Mouse (Mus musculus): ENCODE measurements at regions not wholly inside any gene's neighbourhood (a gene's known extent, or its start where the extent isn't known, plus 50 kb on each side); places are given as distances from the start of the nearest gene placed in this dataset.

DNA sequence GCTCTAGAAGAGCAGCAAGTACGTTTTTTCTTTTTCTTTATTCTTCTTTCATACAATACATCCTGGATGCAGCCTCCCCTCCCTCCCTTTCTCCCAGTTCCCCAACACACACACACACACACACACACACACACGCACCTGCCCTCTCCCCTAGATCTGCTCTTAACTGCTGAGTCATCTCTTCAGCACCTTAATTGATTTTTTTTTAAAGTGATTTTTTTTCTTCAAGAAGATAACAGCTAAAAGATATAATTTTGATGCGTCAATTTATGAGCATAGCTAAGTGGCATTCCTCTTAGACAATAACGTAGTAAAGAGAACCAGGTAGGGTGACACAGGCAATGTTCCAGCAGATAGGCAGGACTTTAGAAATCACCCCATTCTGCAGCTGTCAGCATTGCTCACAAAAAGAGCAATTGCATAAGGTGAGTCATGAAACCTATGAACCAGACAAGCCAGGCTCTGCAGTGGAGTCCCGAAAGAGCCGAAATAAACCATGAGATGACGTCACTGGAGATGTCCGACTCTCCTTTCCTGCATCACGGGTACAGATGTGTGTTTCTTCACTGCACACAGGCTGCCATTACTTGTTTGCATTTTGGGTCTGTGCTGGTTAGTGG, 63.9 kb upstream of the Tnrc6a start:
- Histone ChIP-seq H3K4me1 (peaks cover 12% of the 10 kb centered on the region), H3K4me3 (no peak overlapping the region), H3K9ac (replicated peaks) (no peak overlapping the region), H3K27me3 (0 out of 2 replicates have a peak, but pooled peaks cover 3% of the 10 kb centered on the region), H3K9me3 (no peaks in the 10 kb centered on the region), H3K36me3 (no peaks in the 10 kb centered on the region), H3K27ac (replicated peaks) (no peak overlapping the region), H3K4me2 (replicated peaks) (no peak overlapping the region)
- ATAC-seq (ENCODE audit: low FRiP score, low read depth) = no peak
- WGBS = 87% methylated on average over 9 of the region's 9 CpGs

DNA sequence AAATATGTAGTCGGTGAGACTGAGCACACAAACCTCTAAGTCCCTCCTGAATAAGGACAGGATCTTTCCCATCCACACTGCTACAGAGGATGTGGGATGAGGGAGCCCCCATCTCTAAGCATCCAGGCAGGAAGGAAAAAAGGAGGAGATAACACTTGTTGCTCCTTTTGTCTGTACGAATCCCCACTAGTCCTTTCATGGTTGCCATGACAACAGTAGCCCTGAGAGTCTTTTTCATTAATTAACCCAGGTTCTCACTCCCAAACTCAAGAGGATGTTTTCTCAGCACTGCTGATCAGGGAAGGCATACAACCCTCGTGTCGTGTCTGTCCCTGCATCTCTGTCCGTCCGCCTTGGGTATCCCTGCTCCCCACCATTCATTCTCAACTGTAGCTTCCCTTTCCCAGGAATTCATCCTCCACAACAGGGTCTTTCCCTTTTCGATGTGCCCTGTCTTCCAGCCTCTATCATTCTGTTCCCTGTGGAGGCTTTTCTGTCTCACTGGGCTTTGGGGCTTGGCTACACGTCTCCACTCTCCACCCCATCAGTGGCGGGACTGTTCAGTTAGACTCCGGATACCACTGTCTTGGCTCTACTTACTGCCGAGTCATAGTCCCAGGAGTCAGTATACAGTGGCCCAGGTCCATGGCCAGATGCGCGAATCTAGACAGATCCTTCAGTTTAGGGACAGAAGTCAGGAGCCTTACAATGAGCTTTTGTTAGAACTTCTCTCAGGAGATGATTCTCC, 60.2 kb upstream of the Tnrc6a start:
- no peak overlapping the region for H3K9ac ChIP-seq (replicated peaks)
- H3K4me3 ChIP-seq = no peak overlapping the region
- H3K36me3 ChIP-seq = no peaks in the 10 kb centered on the region
- peaks cover 19% of the 10 kb centered on the region for H3K4me1 ChIP-seq
- 0 out of 2 replicates have a peak overlapping the region, but pooled peaks have one; percentile 10 for H3K4me2 ChIP-seq (replicated peaks)
- WGBS = 35% methylated on average over 13 of the region's 13 CpGs
- ATAC-seq (ENCODE audit: low FRiP score, low read depth) = no peak
- H3K27me3 ChIP-seq = 0 out of 2 replicates have a peak, but pooled peaks cover 3% of the 10 kb centered on the region
- H3K27ac ChIP-seq (replicated peaks) = no peak overlapping the region
- no peaks in the 10 kb centered on the region for H3K9me3 ChIP-seq

- Histone ChIP-seq H3K9me3 (no peaks in the 10 kb centered on the region), H3K4me3 (no peak overlapping the region), H3K36me3 (no peaks in the 10 kb centered on the region), H3K27ac (replicated peaks) (no peak overlapping the region), H3K9ac (replicated peaks) (no peak overlapping the region), H3K4me1 (peaks cover 33% of the 10 kb centered on the region), H3K27me3 (0 out of 2 replicates have a peak, but pooled peaks cover 3% of the 10 kb centered on the region), H3K4me2 (replicated peaks) (no peak overlapping the region)
- no peak for ATAC-seq (ENCODE audit: low FRiP score, low read depth)
- WGBS = 95% methylated on average over 13 of the region's 13 CpGs
These were observed 57.7 kb upstream of the Tnrc6a start for GRCm38 (mm10) chr7:123065951-123066351.

GRCm38 (mm10) chr7:123067396-123067795, 56.3 kb upstream of the Tnrc6a start:
- Histone ChIP-seq H3K4me2 (replicated peaks) (no peak overlapping the region), H3K27ac (replicated peaks) (no peak overlapping the region), H3K27me3 (no peaks in the 10 kb centered on the region), H3K9me3 (no peaks in the 10 kb centered on the region), H3K4me3 (no peak overlapping the region), H3K9ac (replicated peaks) (no peak overlapping the region), H3K4me1 (peaks cover 33% of the 10 kb centered on the region), H3K36me3 (no peaks in the 10 kb centered on the region)
- 86% methylated on average over 1 of the region's 1 CpGs for WGBS
- ATAC-seq (ENCODE audit: low FRiP score, low read depth) = no peak

- Histone ChIP-seq H3K9ac (replicated peaks) (no peak overlapping the region), H3K27ac (replicated peaks) (no peak overlapping the region), H3K36me3 (no peaks in the 10 kb centered on the region), H3K9me3 (no peaks in the 10 kb centered on the region), H3K4me2 (replicated peaks) (no peak overlapping the region), H3K4me3 (no peak overlapping the region), H3K27me3 (no peaks in the 10 kb centered on the region), H3K4me1 (peaks cover 27% of the 10 kb centered on the region)
- 60% methylated on average over 1 of the region's 1 CpGs for WGBS
- ATAC-seq (ENCODE audit: low FRiP score, low read depth) = 0 out of 2 replicates have a peak, but pooled peaks have one; percentile 8
These were observed 55.4 kb upstream of the Tnrc6a start for GRCm38 (mm10) chr7:123068241-123068640.

DNA sequence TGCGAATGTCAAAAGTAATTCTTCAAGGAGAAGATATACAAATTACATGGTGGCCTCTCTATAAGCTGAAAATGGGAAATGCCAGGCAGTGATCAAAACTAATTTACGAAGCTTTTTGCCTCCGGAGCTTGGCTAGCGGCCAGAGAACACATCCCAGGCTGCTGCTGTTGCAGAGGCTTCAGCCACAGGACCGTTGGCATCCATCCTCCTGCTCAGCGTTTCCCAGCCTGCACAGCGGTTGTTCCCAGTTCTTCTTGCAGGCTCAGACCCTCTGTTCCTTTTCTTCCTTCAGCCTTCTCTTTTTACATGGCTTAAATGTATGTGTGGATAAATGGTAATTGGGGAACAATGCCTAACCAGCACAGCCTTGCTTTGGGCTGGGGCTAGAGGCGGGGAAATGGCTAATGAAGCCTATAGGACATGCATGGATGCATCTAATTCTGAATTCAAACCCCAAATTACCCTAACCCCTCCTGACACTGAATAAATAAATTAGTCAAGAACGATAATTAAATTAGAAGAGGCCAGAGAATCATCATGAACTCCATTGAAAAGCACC, 54.9 kb upstream of the Tnrc6a start:
- Histone ChIP-seq H3K36me3 (no peaks in the 10 kb centered on the region), H3K9me3 (no peaks in the 10 kb centered on the region), H3K9ac (replicated peaks) (no peak overlapping the region), H3K4me1 (peaks cover 22% of the 10 kb centered on the region), H3K4me2 (replicated peaks) (no peak overlapping the region), H3K4me3 (no peak overlapping the region), H3K27ac (replicated peaks) (peak overlapping the region; percentile 39), H3K27me3 (no peaks in the 10 kb centered on the region)
- WGBS = 28% methylated on average over 9 of the region's 9 CpGs
- ATAC-seq (ENCODE audit: low FRiP score, low read depth) = peak; percentile 80

DNA sequence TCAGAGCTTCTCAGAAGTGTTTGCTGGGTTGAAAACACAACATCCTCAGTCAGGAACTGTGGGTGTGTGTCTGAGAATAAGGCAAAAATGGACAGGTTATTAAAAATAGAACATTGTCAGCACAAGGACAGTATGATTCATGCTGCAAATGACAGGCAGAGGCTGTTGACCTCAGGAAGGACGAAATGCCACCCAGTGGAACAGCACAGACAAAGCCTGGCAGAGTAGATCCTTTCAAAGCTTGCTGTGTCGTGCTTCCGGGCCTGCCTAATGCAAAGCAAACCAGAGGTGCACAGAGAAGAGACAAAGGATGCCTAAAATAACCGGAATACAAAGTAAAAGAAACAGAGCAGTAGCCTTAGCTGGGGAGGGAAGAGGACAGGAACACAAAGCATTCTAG, 54.4 kb upstream of the Tnrc6a start:
- WGBS = 22% methylated on average over 4 of the region's 4 CpGs
- H3K9me3 ChIP-seq = no peaks in the 10 kb centered on the region
- no peaks in the 10 kb centered on the region for H3K27me3 ChIP-seq
- no peak overlapping the region; the same call in 1 of the 2 replicates for H3K9ac ChIP-seq (replicated peaks)
- H3K27ac ChIP-seq (replicated peaks) = peak overlapping the region; percentile 39
- peaks cover 21% of the 10 kb centered on the region for H3K4me1 ChIP-seq
- no peaks in the 10 kb centered on the region for H3K36me3 ChIP-seq
- no peak overlapping the region for H3K4me2 ChIP-seq (replicated peaks)
- peak; percentile 56; the same call in 1 of the 2 replicates for ATAC-seq (ENCODE audit: low FRiP score, low read depth)
- H3K4me3 ChIP-seq = no peak overlapping the region

GRCm38 (mm10) chr7:123070861-123071260, 52.8 kb upstream of the Tnrc6a start:
- peaks cover 21% of the 10 kb centered on the region for H3K4me1 ChIP-seq
- 73% methylated on average over 4 of the region's 4 CpGs for WGBS
- no peak overlapping the region for H3K4me3 ChIP-seq
- no peak overlapping the region for H3K9ac ChIP-seq (replicated peaks)
- no peaks in the 10 kb centered on the region for H3K9me3 ChIP-seq
- no peaks in the 10 kb centered on the region for H3K36me3 ChIP-seq
- no peak overlapping the region for H3K27ac ChIP-seq (replicated peaks)
- ATAC-seq (ENCODE audit: low FRiP score, low read depth) = no peak
- H3K4me2 ChIP-seq (replicated peaks) = no peak overlapping the region
- no peaks in the 10 kb centered on the region for H3K27me3 ChIP-seq

All from midbrain, embryonic 12.5 days (tissue).